Mouse (Mus musculus) forebrain, embryonic 11.5 days (tissue): Measurements from ENCODE around the gene Med16. TPM values are rescaled to one million over a fixed set of nuclear protein-coding genes. Genes with fewer than 3 reads are reported as not detected.

Experiments
- ATAC-seq: fragments of 200-750 bp; cut with Nextera tagmentation; replicated peaks from 2 replicates; pipeline ENCODE4 v1.8.0; 2017; ENCODE audit warnings: moderate TSS enrichment; ENCODE audit not compliant: low FRiP score
- DNase-seq: peaks from one replicate; pipeline ENCODE4 v3.0.0-alpha.2; 2017; ENCODE audit warnings: low spot score
- H3K27ac ChIP-seq: fragments of 300-500 bp; sonication (generic); 2 replicates; pipeline ENCODE4 v1.5.1; 2014; ENCODE audit warnings: low read depth, low read length
- H3K27me3 ChIP-seq: fragments of 300-500 bp; sonication (generic); 2 replicates; pipeline ENCODE4 v1.6.1; 2014; ENCODE audit warnings: mild to moderate bottlenecking, low read length, mixed read lengths; ENCODE audit not compliant: control insufficient read depth, insufficient read depth
- H3K36me3 ChIP-seq: fragments of 300-500 bp; sonication (generic); 2 replicates; pipeline ENCODE4 v1.6.1; 2014; ENCODE audit warnings: mild to moderate bottlenecking, low read length, moderate library complexity, mixed read lengths; ENCODE audit not compliant: control insufficient read depth, insufficient read depth
- H3K4me1 ChIP-seq: fragments of 300-500 bp; sonication (generic); replicated peaks from 2 replicates; pipeline ENCODE4 v1.6.1; 2014; ENCODE audit warnings: low read length, mixed read lengths; ENCODE audit not compliant: control insufficient read depth, insufficient read depth
- H3K4me2 ChIP-seq: fragments of 300-500 bp; sonication (generic); 2 replicates; pipeline ENCODE4 v1.6.1; 2014; ENCODE audit warnings: low read depth, mild to moderate bottlenecking, low read length, moderate library complexity, mixed read lengths; ENCODE audit not compliant: severe bottlenecking
- H3K4me3 ChIP-seq: fragments of 300-500 bp; sonication (generic); 2 replicates; pipeline ENCODE4 v1.5.1; 2014; ENCODE audit warnings: low read depth, low read length
- H3K9ac ChIP-seq: fragments of 300-500 bp; sonication (generic); 2 replicates; pipeline ENCODE4 v1.6.1; 2014; ENCODE audit warnings: low read length
- H3K9me3 ChIP-seq: fragments of 300-500 bp; sonication (generic); 2 replicates; pipeline ENCODE4 v1.6.1; 2016; ENCODE audit warnings: low read length, mixed read lengths; ENCODE audit not compliant: control insufficient read depth
- WGBS: fragments of 180-500 bp; shearing (Covaris S2); extraction: QIAGEN DNeasy Blood & Tissue Kit; methylation state at CpG from one replicate; pipeline ENCODE4 v1.1.7; 2014; 5-methylcytosine and 5-hydroxymethylcytosine counted together
- polyA plus RNA-seq: library from polyadenylated mRNA; unstranded; fragments of >200 nt; fragmentation: Nextera tagmentation; extraction: Ambion mirVana; gene quantifications from 2 replicates; pipeline ENCODE4 v1.2.1, GENCODE M21; 2014

Med16 gene
- polyA plus RNA-seq, 1 experiment from 2014 or later = 60.4 TPM

- Histone ChIP-seq H3K4me1 (peaks cover 25% of the 10 kb centered on the region), H3K4me2 (peak overlapping the region; percentile 88; the same call in 1 of the 2 replicates), H3K36me3 (peaks cover 32% of the 10 kb centered on the region), H3K9me3 (no peaks in the 10 kb centered on the region), H3K9ac (peak overlapping the region; percentile 27), H3K27me3 (no peaks in the 10 kb centered on the region), H3K4me3 (peak overlapping the region; percentile 98), H3K27ac (no peak overlapping the region)
- DNase-seq (no peak), ATAC-seq (no peak)
- WGBS = 86% methylated on average over 2 of the region's 2 CpGs
Observed at GRCm38 (mm10) chr10:79857894-79858293, 50.8 kb downstream of the Med16 start.

- DNase-seq (no peak), ATAC-seq (no peak)
- Histone ChIP-seq H3K9me3 (no peaks in the 10 kb centered on the region), H3K4me1 (peaks cover 30% of the 10 kb centered on the region), H3K36me3 (peaks cover 27% of the 10 kb centered on the region), H3K27ac (no peak overlapping the region), H3K9ac (no peak overlapping the region; the same call in 1 of the 2 replicates), H3K4me2 (peak overlapping the region; percentile 88), H3K27me3 (no peaks in the 10 kb centered on the region), H3K4me3 (peak overlapping the region; percentile 98)
- WGBS = 65% methylated on average over 4 of the region's 4 CpGs
Observed at GRCm38 (mm10) chr10:79857452-79857811, 51.3 kb downstream of the Med16 start.

GRCm38 (mm10) chr10:79856704-79857451 lies 51.8 kb downstream of the Med16 start:
- Histone ChIP-seq H3K9ac (peak overlapping the region; percentile 98), H3K27ac (no peak overlapping the region), H3K4me1 (peaks cover 36% of the 10 kb centered on the region), H3K27me3 (no peaks in the 10 kb centered on the region), H3K9me3 (no peaks in the 10 kb centered on the region), H3K36me3 (peaks cover 22% of the 10 kb centered on the region), H3K4me3 (peak overlapping the region; percentile 98), H3K4me2 (peak overlapping the region; percentile 88)
- WGBS = 75% methylated on average over 7 of the region's 7 CpGs
- ATAC-seq (no peak), DNase-seq (no peak)

GRCm38 (mm10) chr10:79856280-79856679 lies 52.4 kb downstream of the Med16 start:
- WGBS = 51% methylated on average over 6 of the region's 6 CpGs
- Histone ChIP-seq H3K4me2 (peak overlapping the region; percentile 88), H3K36me3 (peaks cover 20% of the 10 kb centered on the region), H3K27ac (no peak overlapping the region), H3K4me1 (peaks cover 39% of the 10 kb centered on the region), H3K9ac (peak overlapping the region; percentile 98), H3K27me3 (no peaks in the 10 kb centered on the region), H3K9me3 (no peaks in the 10 kb centered on the region), H3K4me3 (peak overlapping the region; percentile 98)
- no peak for ATAC-seq
- no peak for DNase-seq

- Histone ChIP-seq H3K4me1 (peaks cover 39% of the 10 kb centered on the region), H3K9me3 (no peaks in the 10 kb centered on the region), H3K27ac (no peak overlapping the region), H3K27me3 (no peaks in the 10 kb centered on the region), H3K4me2 (peak overlapping the region; percentile 88), H3K36me3 (peaks cover 15% of the 10 kb centered on the region), H3K9ac (peak overlapping the region; percentile 98), H3K4me3 (peak overlapping the region; percentile 98)
- WGBS = 9% methylated on average over 10 of the region's 10 CpGs
- ATAC-seq (no peak), DNase-seq (no peak)
Observed at GRCm38 (mm10) chr10:79855558-79856184, 53.1 kb downstream of the Med16 start.

GRCm38 (mm10) chr10:79854801-79855541 lies 53.8 kb downstream of the Med16 start:
- H3K27ac ChIP-seq = peak overlapping the region; percentile 100
- ATAC-seq = peak; percentile 53
- WGBS = under 1% methylated on average over 82 of the region's 83 CpGs
- H3K4me1 ChIP-seq = peaks cover 39% of the 10 kb centered on the region
- peak overlapping the region; percentile 98 for H3K9ac ChIP-seq
- H3K27me3 ChIP-seq = no peaks in the 10 kb centered on the region
- peak overlapping the region; percentile 98 for H3K4me3 ChIP-seq
- peak overlapping the region; percentile 88 for H3K4me2 ChIP-seq
- H3K36me3 ChIP-seq = peaks cover 8% of the 10 kb centered on the region; the same call in 1 of the 2 replicates
- DNase-seq = peak; percentile 91
- no peaks in the 10 kb centered on the region for H3K9me3 ChIP-seq

GRCm38 (mm10) chr10:79853860-79854795 lies 54.6 kb downstream of the Med16 start, which contains the start of gene Ptbp1:
Gene Ptbp1, plus strand, starts transcription at chr10:79854427.
- Histone ChIP-seq H3K9ac (peak within 1 kb of the TSS; percentile 98), H3K4me1 (peaks cover 39% of the 10 kb centered on the region), H3K27me3 (no peaks in the 10 kb centered on the region), H3K36me3 (peaks cover under 1% of the 10 kb centered on the region; the same call in 1 of the 2 replicates), H3K4me2 (peak within 1 kb of the TSS; percentile 88), H3K27ac (peak within 1 kb of the TSS; percentile 100), H3K9me3 (no peaks in the 10 kb centered on the region), H3K4me3 (peak within 1 kb of the TSS; percentile 98)
- peak; percentile 92 for ATAC-seq
- WGBS = under 1% methylated on average over 75 of the region's 75 CpGs
- peak; percentile 100 for DNase-seq
